Mouse (Mus musculus) stomach, embryonic 16.5 days (tissue): ENCODE results near the gene Cyp4b1. TPM values are rescaled to one million over a fixed set of nuclear protein-coding genes. Genes with fewer than 3 reads are reported as not detected.
A peak's percentile ranks its signal among the peaks of the same experiment; 100 is the strongest.
"Not testable (repeated sequence)": the region's sequence is repeated elsewhere in the genome, so short reads cannot be mapped to it uniquely, and the experiment has no call there.

Source experiments
- ATAC-seq: fragments of 200-750 bp; cut with Nextera tagmentation; 2 replicates; pipeline ENCODE4 v1.8.0; 2017; ENCODE audit warnings: moderate number of reproducible peaks, moderate TSS enrichment; ENCODE audit not compliant: insufficient read depth, low FRiP score
- H3K27ac ChIP-seq: fragments of 300-500 bp; sonication (generic); 2 replicates; pipeline ENCODE4 v1.5.1; 2014; ENCODE audit warnings: low read length
- H3K27me3 ChIP-seq: fragments of 300-500 bp; sonication (generic); 2 replicates; pipeline ENCODE4 v1.6.1; 2014; ENCODE audit warnings: low read length, control low read depth, mixed read lengths; ENCODE audit not compliant: control insufficient read depth, insufficient read depth
- H3K36me3 ChIP-seq: fragments of 300-500 bp; sonication (generic); 2 replicates; pipeline ENCODE4 v1.6.1; 2014; ENCODE audit warnings: low read length; ENCODE audit not compliant: control insufficient read depth, insufficient read depth
- H3K4me1 ChIP-seq: fragments of 300-500 bp; sonication (generic); 2 replicates; pipeline ENCODE4 v1.6.1; 2014; ENCODE audit warnings: low read length, control low read depth, mixed read lengths; ENCODE audit not compliant: control insufficient read depth, insufficient read depth
- H3K4me2 ChIP-seq: fragments of 300-500 bp; sonication (generic); 2 replicates; pipeline ENCODE4 v1.6.1; 2014; ENCODE audit warnings: low read depth, low read length, mixed read lengths
- H3K4me3 ChIP-seq: fragments of 300-500 bp; sonication (generic); replicated peaks from 2 replicates; pipeline ENCODE4 v1.5.1; 2014; ENCODE audit warnings: mild to moderate bottlenecking, low read length
- H3K9ac ChIP-seq: fragments of 300-500 bp; sonication (generic); 2 replicates; pipeline ENCODE4 v1.6.1; 2014; ENCODE audit warnings: low read length
- H3K9me3 ChIP-seq: fragments of 300-500 bp; sonication (generic); replicated peaks from 2 replicates; pipeline ENCODE4 v1.6.1; 2016; ENCODE audit warnings: low read length, control low read depth; ENCODE audit not compliant: control insufficient read depth
- WGBS: fragments of 180-500 bp; shearing (Covaris S2); extraction: QIAGEN DNeasy Blood & Tissue Kit; methylation state at CpG from one replicate; pipeline ENCODE4 v1.1.7; 2014; 5-methylcytosine and 5-hydroxymethylcytosine counted together
- polyA plus RNA-seq: library from polyadenylated mRNA; unstranded; fragments of >200 nt; fragmentation: Nextera tagmentation; extraction: Ambion mirVana; gene quantifications from 2 replicates; pipeline ENCODE4 v1.2.1, GENCODE M21; 2015

Gene Cyp4b1
- polyA plus RNA-seq, result 2.1 and 2.5 TPM in 2 replicates

DNA sequence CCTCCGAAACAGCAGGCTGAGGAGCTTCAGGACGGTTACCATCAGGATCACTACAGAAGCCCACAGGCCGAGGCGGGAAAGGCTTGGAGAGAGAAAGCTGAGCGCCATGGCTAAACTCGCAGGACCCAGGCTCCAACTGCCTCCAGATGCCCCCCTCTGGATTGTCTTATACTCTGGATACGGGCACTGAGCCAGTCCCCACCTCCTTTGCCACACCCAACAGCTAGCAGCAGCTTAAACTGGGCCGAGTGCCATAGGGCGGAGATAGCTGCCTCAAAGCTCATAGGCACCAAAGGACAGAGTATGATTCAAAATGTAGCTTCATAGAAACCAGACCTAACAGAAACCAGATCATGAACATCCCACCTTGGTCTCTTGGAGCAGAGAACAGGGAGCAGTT lies at the start of gene Cyp4b1:
TSS of gene Cyp4b1 (minus strand) at position 144 of the 400 bp plus-strand sequence.
- ATAC-seq, result peak; percentile 63; the same call in 1 of the 2 replicates
- H3K4me2 ChIP-seq, result no peak within 1 kb of the TSS
- H3K9ac ChIP-seq, result no peak within 1 kb of the TSS
- no peak within 1 kb of the TSS for H3K27ac ChIP-seq
- H3K4me1 ChIP-seq, result no peaks in the 10 kb centered on the region
- H3K36me3 ChIP-seq, result no peaks in the 10 kb centered on the region
- H3K27me3 ChIP-seq, result no peaks in the 10 kb centered on the region
- WGBS, result 74% methylated on average over 9 of the region's 9 CpGs
- H3K4me3 ChIP-seq, result no peak within 1 kb of the TSS
- H3K9me3 ChIP-seq, result no peaks in the 10 kb centered on the region

DNA sequence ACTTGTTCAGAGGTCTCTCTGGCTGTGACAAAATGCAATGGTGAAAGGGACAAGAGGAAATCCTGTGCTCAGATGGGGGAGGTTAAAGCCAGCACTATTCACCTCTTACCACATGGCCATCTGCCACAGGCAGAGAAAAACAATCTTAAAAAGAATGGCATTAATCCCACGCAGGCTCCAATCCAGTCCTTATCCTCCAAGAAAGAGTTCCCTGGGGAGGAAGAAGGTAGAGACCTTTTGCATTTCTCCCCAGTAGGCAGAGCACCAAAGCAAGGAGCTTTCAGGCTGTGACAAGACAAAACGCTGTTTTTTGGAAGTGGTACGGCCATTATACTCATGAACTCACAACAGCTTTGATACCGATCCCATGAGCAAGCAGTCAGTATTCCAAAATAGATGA lies 38.8 kb upstream of the Cyp4b1 start:
- no peak for ATAC-seq
- H3K36me3 ChIP-seq, result no peaks in the 10 kb centered on the region
- H3K9ac ChIP-seq, result no peak overlapping the region
- no peak overlapping the region for H3K4me2 ChIP-seq
- H3K4me1 ChIP-seq, result no peaks in the 10 kb centered on the region
- 71% methylated on average over 4 of the region's 4 CpGs for WGBS
- no peaks in the 10 kb centered on the region for H3K9me3 ChIP-seq
- H3K4me3 ChIP-seq, result no peak overlapping the region
- H3K27me3 ChIP-seq, result no peaks in the 10 kb centered on the region
- H3K27ac ChIP-seq, result no peak overlapping the region

DNA sequence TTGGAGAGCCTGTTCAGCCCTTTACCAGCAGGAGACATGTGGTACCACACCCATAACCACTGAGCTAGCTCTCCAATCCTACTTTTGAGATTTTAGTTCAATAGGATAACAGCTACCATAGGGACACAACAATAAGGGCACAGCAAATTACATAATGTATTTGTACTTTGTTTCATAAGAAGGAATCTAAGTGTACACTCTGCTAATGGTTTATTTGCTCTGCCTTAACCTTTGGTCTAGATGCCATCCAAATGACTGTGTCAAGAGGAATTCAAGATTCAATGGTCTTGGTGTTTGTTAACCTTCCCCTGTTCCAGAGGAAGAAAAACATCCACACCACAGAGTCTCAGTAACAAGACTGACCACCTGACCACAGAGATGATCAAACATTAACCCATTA lies 11.7 kb upstream of the Cyp4b1 start:
- no peaks in the 10 kb centered on the region for H3K36me3 ChIP-seq
- no peak overlapping the region for H3K27ac ChIP-seq
- H3K9me3 ChIP-seq, result no peaks in the 10 kb centered on the region
- H3K4me3 ChIP-seq, result no peak overlapping the region
- no peak overlapping the region for H3K9ac ChIP-seq
- no peaks in the 10 kb centered on the region for H3K27me3 ChIP-seq
- H3K4me1 ChIP-seq, result 0 out of 2 replicates have a peak, but pooled peaks cover 3% of the 10 kb centered on the region
- no peak overlapping the region for H3K4me2 ChIP-seq
- no peak for ATAC-seq

DNA sequence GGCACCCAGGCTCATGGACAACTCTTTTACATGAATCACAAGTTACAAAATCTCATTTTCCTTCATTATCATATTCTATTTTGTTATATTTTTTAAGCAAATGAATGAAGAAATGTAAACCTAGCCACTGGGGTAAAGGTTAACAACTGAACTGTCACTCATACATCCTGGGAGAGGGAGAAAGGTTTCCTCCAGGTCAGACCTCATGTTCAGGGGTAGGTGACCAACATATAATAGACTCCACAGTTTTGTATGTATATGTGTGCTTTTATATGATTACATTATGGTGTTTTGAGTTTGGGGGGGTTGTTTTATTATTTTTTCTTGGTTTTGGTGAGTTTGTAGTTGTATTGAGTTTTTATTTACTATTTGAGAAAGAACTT lies 10.3 kb upstream of the Cyp4b1 start:
- Histone ChIP-seq H3K36me3 (no peaks in the 10 kb centered on the region), H3K9ac (no peak overlapping the region), H3K4me3 (no peak overlapping the region), H3K27me3 (no peaks in the 10 kb centered on the region), H3K4me2 (peak overlapping the region; percentile 82; the same call in 1 of the 2 replicates), H3K27ac (no peak overlapping the region), H3K4me1 (0 out of 2 replicates have a peak, but pooled peaks cover 3% of the 10 kb centered on the region), H3K9me3 (no peaks in the 10 kb centered on the region)
- no peak for ATAC-seq

- ATAC-seq, result peak; percentile 66
- Histone ChIP-seq H3K36me3 (no peaks in the 10 kb centered on the region), H3K27ac (no peak overlapping the region), H3K9ac (peak overlapping the region; percentile 69), H3K4me2 (peak overlapping the region; percentile 82), H3K4me3 (peak overlapping the region; percentile 50), H3K27me3 (no peaks in the 10 kb centered on the region), H3K4me1 (0 out of 2 replicates have a peak, but pooled peaks cover 3% of the 10 kb centered on the region), H3K9me3 (no peaks in the 10 kb centered on the region)
- 2% methylated on average over 34 of the region's 34 CpGs for WGBS
These were observed 9.8 kb upstream of the Cyp4b1 start for GRCm38 (mm10) chr4:115657104-115657866.

GRCm38 (mm10) chr4:115656535-115656922 lies 9.0 kb upstream of the Cyp4b1 start:
- not testable (repeated sequence) for H3K9ac ChIP-seq, H3K27me3 ChIP-seq, H3K36me3 ChIP-seq, H3K9me3 ChIP-seq, ATAC-seq, H3K4me1 ChIP-seq, H3K4me3 ChIP-seq, H3K27ac ChIP-seq, H3K4me2 ChIP-seq
- WGBS, result 78% methylated on average over 1 of the region's 1 CpGs

GRCm38 (mm10) chr4:115655841-115656534 lies 8.5 kb upstream of the Cyp4b1 start:
- H3K4me3 ChIP-seq, H3K4me2 ChIP-seq, H3K27me3 ChIP-seq, H3K9me3 ChIP-seq, H3K36me3 ChIP-seq, H3K9ac ChIP-seq, H3K4me1 ChIP-seq, ATAC-seq, H3K27ac ChIP-seq: not testable (repeated sequence)
- WGBS, result 73% methylated on average over 7 of the region's 7 CpGs

- no peaks in the 10 kb centered on the region for H3K4me1 ChIP-seq
- H3K36me3 ChIP-seq, result no peaks in the 10 kb centered on the region
- H3K27ac ChIP-seq, result no peak overlapping the region
- H3K27me3 ChIP-seq, result no peaks in the 10 kb centered on the region
- no peak overlapping the region for H3K9ac ChIP-seq
- no peaks in the 10 kb centered on the region for H3K9me3 ChIP-seq
- WGBS, result 77% methylated on average over 5 of the region's 5 CpGs
- H3K4me3 ChIP-seq, result no peak overlapping the region
- no peak for ATAC-seq
- H3K4me2 ChIP-seq, result no peak overlapping the region
These were observed 3.3 kb upstream of the Cyp4b1 start for GRCm38 (mm10) chr4:115650866-115651265.

DNA sequence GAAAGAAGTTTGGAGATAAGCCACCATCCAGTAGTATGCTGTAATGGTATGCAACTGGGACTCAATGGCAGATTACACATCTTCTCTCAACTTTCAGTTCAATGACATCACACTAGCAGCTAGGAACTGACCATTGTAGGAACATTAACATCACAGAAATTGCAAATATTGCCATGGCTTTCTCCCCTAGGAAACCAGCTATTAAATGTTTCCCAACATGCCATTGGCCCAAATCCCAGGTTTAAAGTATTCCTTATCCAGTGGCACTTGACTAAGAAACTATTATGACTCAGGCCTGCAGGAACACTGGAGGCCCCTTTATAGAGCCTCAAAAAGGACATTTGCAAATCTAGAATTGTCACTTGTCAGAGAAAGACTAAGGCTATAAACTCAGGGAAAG lies 1.8 kb upstream of the Cyp4b1 start:
- no peak overlapping the region for H3K4me2 ChIP-seq
- H3K36me3 ChIP-seq, result no peaks in the 10 kb centered on the region
- no peaks in the 10 kb centered on the region for H3K4me1 ChIP-seq
- H3K4me3 ChIP-seq, result no peak overlapping the region
- H3K27ac ChIP-seq, result no peak overlapping the region
- no peaks in the 10 kb centered on the region for H3K9me3 ChIP-seq
- no peak overlapping the region for H3K9ac ChIP-seq
- H3K27me3 ChIP-seq, result no peaks in the 10 kb centered on the region
- ATAC-seq, result no peak
